Mouse (Mus musculus) left cerebral cortex, adult 2 months (tissue): ENCODE measurements around the gene Shroom1. TPM values are rescaled to one million over a fixed set of nuclear protein-coding genes. Genes with fewer than 3 reads are reported as not detected.

Experiments
- DNase-seq, 2 experiments: peaks; one replicate each; pipeline ENCODE4 v3.0.0; 2021 to 2022; ENCODE audit warnings: low spot score in 2 of 2, mixed read lengths in 1 of 2; ENCODE audit errors: extremely low spot score in 1 of 2
- H3K27ac ChIP-seq: fragments of 200-600 bp; 2 replicates; pipeline ENCODE4 v1.8.1; 2022
- H3K4me3 ChIP-seq: fragments of 200-600 bp; 2 replicates; pipeline ENCODE4 v1.8.1; 2022
- CTCF ChIP-seq: fragments of 200-600 bp; IDR thresholded peaks from 2 replicates; pipeline ENCODE4 v1.8.1; 2022; ENCODE audit warnings: antibody characterized with exemption, mild to moderate bottlenecking, moderate library complexity
- intact Hi-C: fragments of 180-260 bp; cut with DNase I; formaldehyde crosslinking; loops from one replicate; pipeline ENCODE4 v1.15.1; 2025
- microRNA-seq, 2 experiments: library from miRNA; unstranded; fragments of <30 nt; microRNA quantifications; one replicate each; pipeline ENCODE4 v1.2.0; 2021
- total RNA-seq, 2 experiments: library from RNA; stranded (reverse); gene quantifications; 2 replicates each; pipeline ENCODE4 v1.2.3; 2021

Gene Shroom1
- total RNA-seq, 2 experiments from 2014 or later, result 5.4 to 6.3 TPM

DNA sequence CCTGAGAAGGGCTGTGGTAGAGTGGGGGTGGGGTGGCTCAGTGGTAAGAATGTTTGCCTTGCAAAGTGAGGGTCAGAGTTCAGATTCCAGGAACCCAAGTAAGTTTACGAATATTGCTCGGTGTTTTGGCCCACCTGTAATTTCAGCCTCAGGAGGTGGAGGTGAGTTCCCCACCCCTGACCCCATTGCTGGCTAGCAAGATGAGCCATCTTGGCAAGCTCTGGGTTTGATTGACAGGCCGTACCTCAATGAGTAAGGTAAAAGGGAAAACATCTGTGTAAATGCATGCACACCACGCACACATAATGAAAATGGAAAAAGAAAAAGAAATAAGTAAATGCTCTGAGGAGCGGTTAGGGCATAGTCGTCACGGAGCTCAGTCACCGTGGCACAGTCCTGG lies 47.4 kb downstream of the Shroom1 start:
- no peak for TF ChIP-seq CTCF
- H3K27ac ChIP-seq, result no peak overlapping the region
- H3K4me3 ChIP-seq, result no peak overlapping the region
- DNase-seq, result no peak
- intact Hi-C loops, result no loop called here

DNA sequence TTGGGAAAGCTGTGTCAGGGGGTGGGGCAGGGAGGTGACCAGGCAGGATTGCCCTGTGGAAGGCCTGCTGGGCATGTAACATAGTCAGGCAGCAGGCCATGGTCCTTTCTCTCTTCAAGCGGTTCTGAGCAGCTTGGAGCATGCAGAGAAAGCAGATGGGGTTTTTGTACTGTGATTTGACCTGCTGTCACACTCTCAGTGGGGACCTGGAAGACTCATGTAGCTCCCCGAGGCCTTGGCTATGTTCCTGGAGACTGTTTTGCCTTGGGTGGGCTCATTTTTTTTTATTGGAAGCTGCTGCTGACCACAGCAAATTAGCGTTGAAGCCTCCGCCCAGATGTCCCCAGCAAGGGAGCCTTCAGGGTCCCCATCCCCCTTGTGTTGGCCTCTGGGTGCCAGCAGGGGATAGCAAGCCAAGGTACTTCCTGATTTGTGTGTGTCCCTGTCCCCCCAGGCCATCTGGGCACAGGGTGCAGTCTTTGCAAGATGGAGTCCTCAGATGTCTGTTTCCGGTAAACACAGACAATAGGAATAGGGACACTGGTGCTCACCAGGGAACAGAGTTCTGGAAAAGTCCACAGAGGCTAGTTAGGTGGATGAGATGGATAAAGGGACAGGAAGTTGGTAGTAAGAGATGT lies 48.1 kb downstream of the Shroom1 start:
- intact Hi-C loops, result no loop called here
- Histone ChIP-seq H3K4me3 (no peak overlapping the region), H3K27ac (no peak overlapping the region)
- no peak for DNase-seq
- no peak for TF ChIP-seq CTCF

DNA sequence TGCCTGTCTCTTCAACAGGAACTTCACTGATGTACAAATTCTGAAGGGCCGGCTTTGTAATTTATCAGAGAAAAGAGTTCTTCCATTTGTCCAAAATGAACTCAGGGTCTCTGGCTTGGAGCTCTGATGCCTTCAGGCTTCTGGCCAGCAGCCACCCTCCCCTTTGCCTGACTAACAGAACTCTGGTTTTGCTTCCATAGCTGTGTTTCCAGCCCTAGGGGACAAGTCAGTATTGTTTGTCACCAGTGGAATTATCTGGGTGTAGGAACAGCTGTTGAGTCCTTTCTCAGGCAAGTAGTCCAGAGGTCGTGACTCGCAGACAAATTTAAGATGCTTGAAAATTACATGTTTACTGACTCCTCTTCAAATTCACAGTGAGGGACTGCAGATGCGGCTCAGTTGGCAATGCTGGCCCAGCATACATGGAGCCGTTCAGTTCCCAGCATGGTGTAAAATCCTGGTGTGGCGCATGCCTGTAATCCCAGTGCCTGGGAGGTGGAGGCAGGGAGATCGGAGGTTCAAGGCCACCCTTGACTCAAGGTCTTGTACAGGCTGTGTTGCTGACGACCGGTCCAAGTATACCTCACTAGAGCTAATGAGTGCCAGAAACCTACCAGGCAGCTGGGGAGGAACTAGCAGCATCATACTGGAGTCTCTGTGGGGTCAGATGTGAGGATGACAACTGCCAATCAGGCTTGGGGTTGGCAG lies 50.2 kb downstream of the Shroom1 start:
- intact Hi-C loops, result no loop called here
- TF ChIP-seq CTCF, result no peak
- Histone ChIP-seq H3K4me3 (no peak overlapping the region), H3K27ac (no peak overlapping the region)
- no peak for DNase-seq

DNA sequence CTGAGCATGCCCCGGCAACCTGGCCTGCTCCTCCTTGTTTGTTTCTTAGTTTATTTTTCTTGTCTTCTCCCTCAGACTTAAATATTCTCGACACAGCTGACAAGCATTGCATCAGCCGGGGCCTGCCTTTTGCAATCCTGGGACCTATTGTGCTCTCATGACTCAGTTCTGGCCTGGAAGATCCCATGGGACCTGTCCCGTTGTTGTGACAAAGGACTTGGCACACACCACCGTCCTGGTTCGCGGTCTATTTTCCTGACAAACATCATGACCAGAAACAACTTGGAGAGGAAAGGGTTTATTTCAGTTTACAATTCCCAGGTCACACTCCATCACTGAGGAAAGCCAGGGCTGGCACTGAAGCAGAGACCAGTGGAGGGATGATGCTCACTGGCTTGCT lies 51.1 kb downstream of the Shroom1 start:
- intact Hi-C loops, result no loop called here
- no peak for TF ChIP-seq CTCF

DNA sequence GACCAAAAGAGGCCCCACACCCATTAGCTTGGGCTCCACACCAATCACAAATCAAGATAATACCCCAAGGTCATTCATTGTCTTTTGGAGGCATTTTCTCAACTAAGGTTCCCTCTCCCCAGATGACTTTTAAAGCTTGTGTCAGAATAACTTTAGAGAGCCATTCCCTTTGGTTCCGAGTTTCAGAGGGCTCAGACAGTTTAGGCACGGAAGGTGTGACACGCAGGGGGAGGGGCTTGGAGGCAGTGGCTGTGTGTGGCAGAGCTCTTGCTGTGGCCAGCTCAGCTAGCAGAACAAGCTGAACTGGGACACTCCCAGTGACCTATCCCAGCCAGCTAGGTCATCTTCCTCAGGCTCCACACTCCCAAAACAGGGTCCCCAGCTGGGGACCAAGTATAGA lies 51.6 kb downstream of the Shroom1 start:
- Histone ChIP-seq H3K4me3 (no peak overlapping the region), H3K27ac (no peak overlapping the region)
- intact Hi-C loops, result no loop called here
- TF ChIP-seq CTCF, result no peak
- no peak for DNase-seq

More for the DNA sequence above, 51.1 kb downstream of the Shroom1 start:
- DNase-seq, result no peak
- H3K27ac ChIP-seq, result no peak overlapping the region
- H3K4me3 ChIP-seq, result no peak overlapping the region

DNA sequence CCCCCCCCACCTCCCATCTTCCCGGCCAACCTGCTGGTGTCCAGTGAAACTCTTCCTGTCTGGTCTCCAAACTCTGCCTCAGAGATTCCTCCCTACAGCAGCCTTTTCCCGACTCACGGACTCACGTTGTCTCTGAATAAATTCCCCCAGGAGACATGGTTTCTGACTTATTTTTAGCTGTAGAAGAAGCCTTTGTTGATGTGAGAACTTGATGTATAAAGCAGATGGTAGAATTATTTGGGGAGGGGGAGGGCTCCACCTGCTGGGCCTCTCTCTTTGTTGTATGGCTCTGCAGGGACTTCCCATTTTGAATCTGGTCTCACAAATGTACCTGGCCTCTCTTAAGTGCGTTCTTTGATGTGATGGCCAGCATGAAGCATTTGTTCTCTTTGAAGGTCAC lies 53.3 kb downstream of the Shroom1 start:
- Histone ChIP-seq H3K27ac (no peak overlapping the region), H3K4me3 (no peak overlapping the region)
- no peak for DNase-seq
- TF ChIP-seq CTCF, result peak; percentile 1; the same call in 1 of the 2 replicates
- intact Hi-C loops, result no loop called here

DNA sequence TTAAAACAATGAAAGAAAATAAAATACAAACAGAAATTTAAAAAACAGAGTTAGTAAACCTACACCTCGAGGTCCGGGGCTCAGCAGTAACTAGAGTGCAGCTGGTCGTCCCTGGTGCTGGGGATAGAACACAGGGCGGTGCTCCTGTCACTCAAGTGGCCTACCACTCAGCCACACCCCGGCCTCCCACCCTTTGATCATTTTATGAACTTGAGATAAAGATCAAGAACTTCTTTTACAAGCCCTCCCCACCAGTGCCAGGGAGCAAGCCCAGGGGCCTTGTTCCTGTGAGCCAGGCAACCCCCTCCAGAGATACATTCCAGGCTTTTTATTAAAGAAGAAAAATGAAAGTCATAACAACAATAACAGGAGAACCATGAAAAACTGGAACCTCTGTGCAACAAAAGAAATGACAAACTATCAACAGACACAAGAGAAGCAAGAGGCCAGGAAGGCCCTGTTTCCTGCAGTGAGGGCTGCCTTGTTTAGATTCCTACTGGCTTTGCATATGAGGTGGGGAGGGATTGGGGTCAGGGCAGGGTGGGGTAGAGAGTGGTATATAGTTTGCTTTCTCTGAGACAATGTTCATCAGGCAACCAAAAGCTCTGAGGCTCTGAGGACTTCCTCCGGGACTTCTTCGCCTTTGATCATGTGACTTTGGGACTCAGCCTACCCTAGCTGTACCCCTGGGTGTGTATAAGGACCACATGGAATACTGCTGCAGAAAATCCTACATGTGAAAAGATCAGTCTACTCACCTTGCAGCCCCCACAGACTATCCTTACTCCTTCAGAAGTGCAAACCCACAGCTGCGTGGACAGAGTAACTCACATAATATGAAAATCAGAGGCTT lies 60.0 kb downstream of the Shroom1 start:
- intact Hi-C loops, result no loop called here
- Histone ChIP-seq H3K4me3 (no peak overlapping the region), H3K27ac (no peak overlapping the region)
- TF ChIP-seq CTCF, result no peak
- DNase-seq, result no peak

Small RNAs within 50 kb of the gene (microRNA-seq; reads per million reads assigned to microRNA genes)
- 0 reads per million in 2 experiments for gene Mir6920

Other genes starting within 250 kb of the Shroom1 start
- 100 to 1,000 TPM; 171 to 189 TPM for gene Hspa4, start 156.7 kb upstream of the Shroom1 start, total RNA-seq
- 10 to 100 TPM; 10.4 TPM for gene Zcchc10, start 132.5 kb upstream of the Shroom1 start, total RNA-seq
- 100 to 1,000 TPM; 187 to 201 TPM for gene Aff4, start 106.4 kb upstream of the Shroom1 start, total RNA-seq
- not detected for gene Leap2, start 34.0 kb upstream of the Shroom1 start, total RNA-seq
- gene Uqcrq, start 26.4 kb upstream of the Shroom1 start, total RNA-seq, result 100 to 1,000 TPM; 388 to 436 TPM
- gene Gdf9, start 26.2 kb upstream of the Shroom1 start, total RNA-seq, result 1 to 10 TPM in 1 of 2 experiments, under 1 TPM in 1; 0.89 to 1.1 TPM
- gene Gm10447, start 95 bp upstream of the Shroom1 start, total RNA-seq, result under 1 TPM; 0.33 to 0.34 TPM
- under 1 TPM in 1 of 2 experiments, not detected in 1; 0.84 TPM for gene Gm9837, start 13.3 kb downstream of the Shroom1 start, total RNA-seq
- gene Gm9945, start 23.0 kb downstream of the Shroom1 start, total RNA-seq, result 1 to 10 TPM; 1.8 to 2.2 TPM
- 10 to 100 TPM; 68.8 to 83.8 TPM for gene Sowaha, start 23.1 kb downstream of the Shroom1 start, total RNA-seq
- gene Sept8, start 62.1 kb downstream of the Shroom1 start, total RNA-seq, result 100 to 1,000 TPM; 304 to 314 TPM
- 100 to 1,000 TPM; 127 to 131 TPM for gene Kif3a, start 110.2 kb downstream of the Shroom1 start, total RNA-seq
- gene Il4, start 161.5 kb downstream of the Shroom1 start, total RNA-seq, result not detected
- gene Il13, start 177.5 kb downstream of the Shroom1 start, total RNA-seq, result not detected